Mouse (Mus musculus) stomach, embryonic 15.5 days (tissue): ENCODE measurements around the gene Ivns1abp. TPM values are rescaled to one million over a fixed set of nuclear protein-coding genes. Genes with fewer than 3 reads are reported as not detected.
A peak's percentile ranks its signal among the peaks of the same experiment; 100 is the strongest.
"Not testable (repeated sequence)": the region's sequence is repeated elsewhere in the genome, so short reads cannot be mapped to it uniquely, and the experiment has no call there.

Source experiments
- ATAC-seq: fragments of 200-750 bp; cut with Nextera tagmentation; 2 replicates; pipeline ENCODE4 v1.8.0; 2017; ENCODE audit warnings: low read depth, moderate number of reproducible peaks, moderate TSS enrichment; ENCODE audit not compliant: insufficient read depth, low FRiP score
- H3K27ac ChIP-seq: fragments of 300-500 bp; sonication (generic); 2 replicates; pipeline ENCODE4 v1.5.1; 2015; ENCODE audit warnings: mild to moderate bottlenecking, inconsistent platforms
- H3K27me3 ChIP-seq: fragments of 300-500 bp; sonication (generic); replicated peaks from 2 replicates; pipeline ENCODE4 v1.6.1; 2015; ENCODE audit warnings: inconsistent platforms
- H3K36me3 ChIP-seq: fragments of 300-500 bp; sonication (generic); 2 replicates; pipeline ENCODE4 v1.6.1; 2015; ENCODE audit warnings: inconsistent platforms
- H3K4me1 ChIP-seq: fragments of 300-500 bp; sonication (generic); 2 replicates; pipeline ENCODE4 v1.6.1; 2015; ENCODE audit warnings: inconsistent platforms
- H3K4me2 ChIP-seq: fragments of 300-500 bp; sonication (generic); 2 replicates; pipeline ENCODE4 v1.6.1; 2015; ENCODE audit warnings: mild to moderate bottlenecking, inconsistent platforms
- H3K4me3 ChIP-seq: fragments of 300-500 bp; sonication (generic); replicated peaks from 2 replicates; pipeline ENCODE4 v1.5.1; 2015; ENCODE audit warnings: inconsistent platforms
- H3K9ac ChIP-seq: fragments of 300-500 bp; sonication (generic); 2 replicates; pipeline ENCODE4 v1.6.1; 2015; ENCODE audit warnings: inconsistent platforms
- H3K9me3 ChIP-seq: fragments of 300-500 bp; sonication (generic); 2 replicates; pipeline ENCODE4 v1.6.1; 2016; ENCODE audit warnings: inconsistent platforms
- WGBS: fragments of 180-500 bp; shearing (Covaris S2); methylation state at CpG from one replicate; pipeline ENCODE4 v1.1.7; 2015; 5-methylcytosine and 5-hydroxymethylcytosine counted together
- polyA plus RNA-seq: library from polyadenylated mRNA; unstranded; fragments of >200 nt; fragmentation: Nextera tagmentation; extraction: Ambion mirVana; gene quantifications from 2 replicates; pipeline ENCODE4 v1.2.1, GENCODE M21; 2015

Ivns1abp gene
- 206 and 241 TPM in 2 replicates for polyA plus RNA-seq

GRCm38 (mm10) chr1:151344283-151345108 is at the start of gene Ivns1abp:
Gene Ivns1abp (plus strand): TSS chr1:151344477.
- Histone ChIP-seq H3K4me3 (peak within 1 kb of the TSS; percentile 85), H3K9me3 (no peaks in the 10 kb centered on the region), H3K9ac (peak within 1 kb of the TSS; percentile 78), H3K4me2 (peak within 1 kb of the TSS; percentile 62), H3K4me1 (peaks cover 25% of the 10 kb centered on the region; the same call in 1 of the 2 replicates), H3K27me3 (no peaks in the 10 kb centered on the region), H3K36me3 (no peaks in the 10 kb centered on the region), H3K27ac (peak within 1 kb of the TSS; percentile 93)
- WGBS, result under 1% methylated on average over 99 of the region's 104 CpGs
- peak; percentile 93 for ATAC-seq

- H3K27ac ChIP-seq, result no peak overlapping the region
- no peak overlapping the region for H3K4me3 ChIP-seq
- H3K27me3 ChIP-seq, result no peaks in the 10 kb centered on the region
- no peak overlapping the region for H3K9ac ChIP-seq
- ATAC-seq, result no peak
- H3K9me3 ChIP-seq, result no peaks in the 10 kb centered on the region
- H3K4me2 ChIP-seq, result no peak overlapping the region
- H3K4me1 ChIP-seq, result no peaks in the 10 kb centered on the region
- WGBS, result 54% methylated on average over 3 of the region's 3 CpGs
- H3K36me3 ChIP-seq, result no peaks in the 10 kb centered on the region
These were observed 48.8 kb upstream of the Ivns1abp start for GRCm38 (mm10) chr1:151295486-151295885.

GRCm38 (mm10) chr1:151296621-151297020 is 47.7 kb upstream of the Ivns1abp start:
- no peaks in the 10 kb centered on the region for H3K27me3 ChIP-seq
- peak; percentile 83; the same call in 1 of the 2 replicates for ATAC-seq
- no peaks in the 10 kb centered on the region for H3K9me3 ChIP-seq
- H3K36me3 ChIP-seq, result no peaks in the 10 kb centered on the region
- H3K27ac ChIP-seq, result no peak overlapping the region
- no peak overlapping the region for H3K4me2 ChIP-seq
- no peak overlapping the region for H3K9ac ChIP-seq
- WGBS, result 59% methylated on average over 1 of the region's 1 CpGs
- H3K4me1 ChIP-seq, result no peaks in the 10 kb centered on the region
- no peak overlapping the region for H3K4me3 ChIP-seq

- Histone ChIP-seq H3K9ac (no peak overlapping the region), H3K4me2 (no peak overlapping the region), H3K4me3 (no peak overlapping the region), H3K36me3 (no peaks in the 10 kb centered on the region), H3K27me3 (no peaks in the 10 kb centered on the region), H3K4me1 (no peaks in the 10 kb centered on the region), H3K9me3 (no peaks in the 10 kb centered on the region), H3K27ac (no peak overlapping the region)
- no peak for ATAC-seq
- WGBS, result 63% methylated on average over 6 of the region's 6 CpGs
These were observed 47.3 kb upstream of the Ivns1abp start for GRCm38 (mm10) chr1:151297025-151297424.

GRCm38 (mm10) chr1:151297596-151297995 is 46.7 kb upstream of the Ivns1abp start:
- no peak for ATAC-seq
- WGBS, result 75% methylated on average over 2 of the region's 2 CpGs
- no peak overlapping the region for H3K4me3 ChIP-seq
- no peaks in the 10 kb centered on the region for H3K36me3 ChIP-seq
- H3K27ac ChIP-seq, result no peak overlapping the region
- H3K9me3 ChIP-seq, result no peaks in the 10 kb centered on the region
- H3K9ac ChIP-seq, result no peak overlapping the region
- no peaks in the 10 kb centered on the region for H3K4me1 ChIP-seq
- H3K4me2 ChIP-seq, result no peak overlapping the region
- H3K27me3 ChIP-seq, result no peaks in the 10 kb centered on the region

- Histone ChIP-seq H3K27me3 (no peaks in the 10 kb centered on the region), H3K4me2 (no peak overlapping the region), H3K9me3 (no peaks in the 10 kb centered on the region), H3K27ac (no peak overlapping the region), H3K4me1 (no peaks in the 10 kb centered on the region), H3K4me3 (no peak overlapping the region), H3K36me3 (no peaks in the 10 kb centered on the region), H3K9ac (no peak overlapping the region)
- no peak for ATAC-seq
- WGBS, result 55% methylated on average over 6 of the region's 6 CpGs
These were observed 42.8 kb upstream of the Ivns1abp start for GRCm38 (mm10) chr1:151301456-151301855.

GRCm38 (mm10) chr1:151301904-151302303 is 42.4 kb upstream of the Ivns1abp start:
- 54% methylated on average over 3 of the region's 3 CpGs for whole genome bisulfite sequencing
- Histone ChIP-seq H3K27me3 (no peaks in the 10 kb centered on the region), H3K36me3 (no peaks in the 10 kb centered on the region), H3K4me2 (no peak overlapping the region), H3K4me3 (no peak overlapping the region), H3K27ac (no peak overlapping the region), H3K9me3 (no peaks in the 10 kb centered on the region), H3K9ac (no peak overlapping the region), H3K4me1 (no peaks in the 10 kb centered on the region)
- no peak for ATAC-seq

- Histone ChIP-seq H3K4me2 (no peak overlapping the region), H3K9me3 (no peaks in the 10 kb centered on the region), H3K36me3 (no peaks in the 10 kb centered on the region), H3K4me3 (no peak overlapping the region), H3K4me1 (no peaks in the 10 kb centered on the region), H3K27me3 (no peaks in the 10 kb centered on the region), H3K27ac (no peak overlapping the region), H3K9ac (no peak overlapping the region)
- no peak for ATAC-seq
These were observed 41.0 kb upstream of the Ivns1abp start for GRCm38 (mm10) chr1:151303265-151303664.

GRCm38 (mm10) chr1:151305001-151305400 is 39.3 kb upstream of the Ivns1abp start:
- ATAC-seq, result peak; percentile 45; the same call in 1 of the 2 replicates
- H3K4me2 ChIP-seq, H3K36me3 ChIP-seq, H3K9me3 ChIP-seq, H3K4me1 ChIP-seq, H3K4me3 ChIP-seq, H3K27ac ChIP-seq, H3K27me3 ChIP-seq, H3K9ac ChIP-seq: not testable (repeated sequence)
- WGBS, result 76% methylated on average over 3 of the region's 3 CpGs

GRCm38 (mm10) chr1:151307059-151307458 is 37.2 kb upstream of the Ivns1abp start:
- no peak overlapping the region for H3K9ac ChIP-seq
- no peak overlapping the region for H3K4me2 ChIP-seq
- H3K36me3 ChIP-seq, result no peaks in the 10 kb centered on the region
- H3K27ac ChIP-seq, result no peak overlapping the region
- 65% methylated on average over 2 of the region's 2 CpGs for WGBS
- no peak for ATAC-seq
- H3K4me3 ChIP-seq, result no peak overlapping the region
- no peaks in the 10 kb centered on the region for H3K27me3 ChIP-seq
- H3K4me1 ChIP-seq, result no peaks in the 10 kb centered on the region
- H3K9me3 ChIP-seq, result no peaks in the 10 kb centered on the region

- H3K27me3 ChIP-seq, result no peaks in the 10 kb centered on the region
- H3K4me1 ChIP-seq, result no peaks in the 10 kb centered on the region
- no peaks in the 10 kb centered on the region for H3K9me3 ChIP-seq
- no peak overlapping the region for H3K27ac ChIP-seq
- H3K4me2 ChIP-seq, result no peak overlapping the region
- H3K36me3 ChIP-seq, result no peaks in the 10 kb centered on the region
- 79% methylated on average over 3 of the region's 3 CpGs for WGBS
- no peak for ATAC-seq
- H3K4me3 ChIP-seq, result no peak overlapping the region
- no peak overlapping the region for H3K9ac ChIP-seq
These were observed 36.5 kb upstream of the Ivns1abp start for GRCm38 (mm10) chr1:151307821-151308220.

- Histone ChIP-seq H3K9ac (no peak overlapping the region), H3K4me2 (no peak overlapping the region), H3K27ac (no peak overlapping the region), H3K9me3 (no peaks in the 10 kb centered on the region), H3K4me3 (no peak overlapping the region), H3K4me1 (no peaks in the 10 kb centered on the region), H3K27me3 (no peaks in the 10 kb centered on the region), H3K36me3 (no peaks in the 10 kb centered on the region)
- 58% methylated on average over 4 of the region's 4 CpGs for WGBS
- ATAC-seq, result no peak
These were observed 35.8 kb upstream of the Ivns1abp start for GRCm38 (mm10) chr1:151308508-151308907.
